Mouse (Mus musculus) limb, embryonic 14.5 days (tissue): ENCODE results near the gene Nupr1. TPM values are rescaled to one million over a fixed set of nuclear protein-coding genes. Genes with fewer than 3 reads are reported as not detected.

Experiments used
- ATAC-seq: fragments of 200-750 bp; cut with Nextera tagmentation; 2 replicates; pipeline ENCODE4 v1.8.0; 2017; ENCODE audit warnings: low read depth, moderate number of reproducible peaks, moderate TSS enrichment; ENCODE audit not compliant: low FRiP score
- DNase-seq: peaks from one replicate; pipeline ENCODE4 v3.0.0-alpha.2; 2015; ENCODE audit warnings: low spot score
- H3K27ac ChIP-seq: fragments of 300-500 bp; sonication (generic); replicated peaks from 2 replicates; pipeline ENCODE4 v1.5.1; 2014; ENCODE audit warnings: low read depth, mild to moderate bottlenecking, low read length, moderate library complexity, mixed read lengths
- H3K27me3 ChIP-seq: fragments of 300-500 bp; sonication (generic); 2 replicates; pipeline ENCODE4 v1.6.1; 2014; ENCODE audit warnings: low read length, mixed read lengths; ENCODE audit not compliant: control insufficient read depth, insufficient read depth
- H3K36me3 ChIP-seq: fragments of 300-500 bp; sonication (generic); 2 replicates; pipeline ENCODE4 v1.6.1; 2014; ENCODE audit warnings: mild to moderate bottlenecking, low read length, moderate library complexity, mixed read lengths; ENCODE audit not compliant: control insufficient read depth, insufficient read depth
- H3K4me1 ChIP-seq: fragments of 300-500 bp; sonication (generic); 2 replicates; pipeline ENCODE4 v1.6.1; 2014; ENCODE audit warnings: antibody characterized with exemption, low read length, mixed read lengths; ENCODE audit not compliant: control insufficient read depth, insufficient read depth
- H3K4me2 ChIP-seq: fragments of 300-500 bp; sonication (generic); replicated peaks from 2 replicates; pipeline ENCODE4 v1.6.1; 2014; ENCODE audit warnings: low read depth, mild to moderate bottlenecking, low read length, moderate library complexity; ENCODE audit not compliant: severe bottlenecking
- H3K4me3 ChIP-seq: fragments of 300-500 bp; sonication (generic); replicated peaks from 2 replicates; pipeline ENCODE4 v1.5.1; 2014; ENCODE audit warnings: low read length
- H3K9ac ChIP-seq: fragments of 300-500 bp; sonication (generic); 2 replicates; pipeline ENCODE4 v1.6.1; 2014; ENCODE audit warnings: mild to moderate bottlenecking, low read depth, low read length, moderate library complexity; ENCODE audit not compliant: severe bottlenecking
- H3K9me3 ChIP-seq: fragments of 300-500 bp; sonication (generic); 2 replicates; pipeline ENCODE4 v1.6.1; 2016; ENCODE audit warnings: low read length; ENCODE audit not compliant: control insufficient read depth
- POLR2A ChIP-seq: fragments of 200-500 bp; IDR thresholded peaks from 2 replicates; pipeline ENCODE4 v1.8.0; 2012; ENCODE audit warnings: inconsistent platforms, mild to moderate bottlenecking, moderate library complexity, borderline replicate concordance; ENCODE audit not compliant: insufficient read depth, insufficient read length; ENCODE audit errors: extremely low read depth
- WGBS: fragments of 180-500 bp; shearing (Covaris S2); extraction: QIAGEN DNeasy Blood & Tissue Kit; methylation state at CpG from one replicate; pipeline ENCODE4 v1.1.7; 2014; 5-methylcytosine and 5-hydroxymethylcytosine counted together
- polyA plus RNA-seq, 2 experiments: library from polyadenylated mRNA; depleted of rRNA in 1 of 2; stranded (reverse) in 1 of 2; unstranded in 1 of 2; fragments of >200 nt; fragmentation: Nextera tagmentation in 1 of 2; extraction: Ambion mirVana in 1 of 2; gene quantifications; 2 replicates each; pipeline versions ENCODE4 v1.2.1 to v1.2.3; 2012 to 2014

The Nupr1 gene
- polyA plus RNA-seq, 2 experiments = 11.6 to 19.2 TPM

GRCm38 (mm10) chr7:126624774-126625173, 5.9 kb downstream of the Nupr1 start:
- H3K4me1 ChIP-seq = no peaks in the 10 kb centered on the region
- H3K27me3 ChIP-seq = no peaks in the 10 kb centered on the region
- WGBS = 69% methylated on average over 16 of the region's 16 CpGs
- H3K9me3 ChIP-seq = no peaks in the 10 kb centered on the region
- DNase-seq (no peak), ATAC-seq (no peak)
- no peak overlapping the region for H3K4me3 ChIP-seq
- TF ChIP-seq POLR2A = no peak
- no peak overlapping the region for H3K4me2 ChIP-seq
- H3K9ac ChIP-seq = no peak overlapping the region
- no peak overlapping the region for H3K27ac ChIP-seq
- no peaks in the 10 kb centered on the region for H3K36me3 ChIP-seq

- Histone ChIP-seq H3K9ac (no peak overlapping the region), H3K27ac (no peak overlapping the region), H3K36me3 (no peaks in the 10 kb centered on the region), H3K4me2 (no peak overlapping the region), H3K4me1 (no peaks in the 10 kb centered on the region), H3K27me3 (no peaks in the 10 kb centered on the region), H3K9me3 (no peaks in the 10 kb centered on the region), H3K4me3 (no peak overlapping the region)
- ATAC-seq (no peak), DNase-seq (no peak)
- TF ChIP-seq POLR2A = no peak
- WGBS = 83% methylated on average over 1 of the region's 1 CpGs
Measured at GRCm38 (mm10) chr7:126623381-126623780, 7.3 kb downstream of the Nupr1 start.

- no peak for DNase-seq
- no peak for TF ChIP-seq POLR2A
Measured at GRCm38 (mm10) chr7:126621452-126622359, 9.0 kb downstream of the Nupr1 start.

GRCm38 (mm10) chr7:126619559-126620275, 10.9 kb downstream of the Nupr1 start:
- no peaks in the 10 kb centered on the region for H3K36me3 ChIP-seq

More at GRCm38 (mm10) chr7:126621452-126622359, 9.0 kb downstream of the Nupr1 start:
- no peak for ATAC-seq
- WGBS = 61% methylated on average over 9 of the region's 9 CpGs
- Histone ChIP-seq H3K4me1 (no peaks in the 10 kb centered on the region), H3K36me3 (no peaks in the 10 kb centered on the region), H3K9me3 (no peaks in the 10 kb centered on the region), H3K4me3 (no peak overlapping the region), H3K27me3 (no peaks in the 10 kb centered on the region), H3K4me2 (no peak overlapping the region), H3K27ac (no peak overlapping the region), H3K9ac (no peak overlapping the region)

GRCm38 (mm10) chr7:126616707-126617106, 14.0 kb downstream of the Nupr1 start:
- H3K4me1 ChIP-seq = no peaks in the 10 kb centered on the region
- no peak for DNase-seq
- ATAC-seq = no peak
- WGBS = 66% methylated on average over 3 of the region's 3 CpGs
- TF ChIP-seq POLR2A = no peak
- no peak overlapping the region for H3K27ac ChIP-seq
- H3K9me3 ChIP-seq = no peaks in the 10 kb centered on the region
- H3K27me3 ChIP-seq = no peaks in the 10 kb centered on the region
- H3K4me2 ChIP-seq = no peak overlapping the region
- H3K9ac ChIP-seq = no peak overlapping the region
- H3K36me3 ChIP-seq = no peaks in the 10 kb centered on the region
- H3K4me3 ChIP-seq = no peak overlapping the region

More at GRCm38 (mm10) chr7:126619559-126620275, 10.9 kb downstream of the Nupr1 start:
- H3K4me3 ChIP-seq = no peak overlapping the region
- ATAC-seq (no peak), DNase-seq (no peak)
- H3K9ac ChIP-seq = no peak overlapping the region
- no peaks in the 10 kb centered on the region for H3K4me1 ChIP-seq
- no peaks in the 10 kb centered on the region for H3K27me3 ChIP-seq
- no peaks in the 10 kb centered on the region for H3K9me3 ChIP-seq
- WGBS = 71% methylated on average over 10 of the region's 10 CpGs
- H3K4me2 ChIP-seq = no peak overlapping the region
- TF ChIP-seq POLR2A = no peak
- no peak overlapping the region for H3K27ac ChIP-seq
